Mouse (Mus musculus): ENCODE measurements around the gene Caap1. TPM values are rescaled to one million over a fixed set of nuclear protein-coding genes. Genes with fewer than 3 reads are reported as not detected.

Caap1 gene
- polyA plus RNA-seq, 1 experiment from 2014 or later: 19.4 TPM

DNA sequence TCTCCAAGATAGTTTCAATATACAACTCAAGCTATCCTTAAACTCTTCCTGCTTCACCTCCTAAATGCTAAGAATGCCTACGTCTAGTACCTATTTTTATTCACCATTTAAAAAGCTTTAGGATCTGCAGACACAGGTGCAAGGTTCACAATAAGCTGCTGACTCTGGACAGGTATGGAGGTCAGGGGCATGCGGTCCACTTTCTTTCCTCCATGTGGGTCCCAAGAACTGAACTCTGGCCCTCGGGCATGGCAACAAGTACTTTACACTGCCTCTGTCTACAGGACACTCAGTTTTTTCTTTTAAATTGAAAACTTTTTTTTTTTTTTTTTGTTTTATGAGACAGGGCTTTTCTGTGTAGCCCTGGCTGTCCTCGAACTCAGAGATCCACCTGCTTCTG is 16.1 kb upstream of the Caap1 start:
- Histone ChIP-seq H3K9me3 (ENCODE audit: control insufficient read depth, low read length) (no peaks in the 10 kb centered on the region), H3K27ac (ENCODE audit: low read depth, low read length) (no peak overlapping the region), H3K36me3 (ENCODE audit: control insufficient read depth, insufficient read depth, low read length) (peaks cover 9% of the 10 kb centered on the region), H3K4me2 (ENCODE audit: low read depth, low read length) (no peak overlapping the region), H3K4me1 (ENCODE audit: control insufficient read depth, insufficient read depth, low read length) (no peaks in the 10 kb centered on the region), H3K9ac (replicated peaks; ENCODE audit: low read depth, low read length) (no peak overlapping the region), H3K27me3 (ENCODE audit: control insufficient read depth, insufficient read depth, low read length) (no peaks in the 10 kb centered on the region), H3K4me3 (ENCODE audit: low read depth, low read length) (no peak overlapping the region)
- 89% methylated on average over 4 of the region's 4 CpGs for WGBS
- no peak for ATAC-seq (ENCODE audit: low read depth)

- Histone ChIP-seq H3K4me3 (ENCODE audit: low read depth, low read length) (no peak overlapping the region), H3K27ac (ENCODE audit: low read depth, low read length) (no peak overlapping the region), H3K36me3 (ENCODE audit: control insufficient read depth, insufficient read depth, low read length) (peaks cover 7% of the 10 kb centered on the region), H3K9ac (replicated peaks; ENCODE audit: low read depth, low read length) (no peak overlapping the region), H3K27me3 (ENCODE audit: control insufficient read depth, insufficient read depth, low read length) (no peaks in the 10 kb centered on the region), H3K4me1 (ENCODE audit: control insufficient read depth, insufficient read depth, low read length) (no peaks in the 10 kb centered on the region), H3K9me3 (ENCODE audit: control insufficient read depth, low read length) (no peaks in the 10 kb centered on the region), H3K4me2 (ENCODE audit: low read depth, low read length) (no peak overlapping the region)
- no peak; the same call in 1 of the 2 replicates for ATAC-seq (ENCODE audit: low read depth)
Measured at GRCm38 (mm10) chr4:94564297-94564696, 7.7 kb upstream of the Caap1 start.

GRCm38 (mm10) chr4:94561954-94562648 is 5.5 kb upstream of the Caap1 start:
- Histone ChIP-seq H3K27ac (ENCODE audit: low read depth, low read length) (no peak overlapping the region), H3K4me3 (ENCODE audit: low read depth, low read length) (no peak overlapping the region), H3K36me3 (ENCODE audit: control insufficient read depth, insufficient read depth, low read length) (no peaks in the 10 kb centered on the region; the same call in 1 of the 2 replicates), H3K9me3 (ENCODE audit: control insufficient read depth, low read length) (no peaks in the 10 kb centered on the region), H3K9ac (replicated peaks; ENCODE audit: low read depth, low read length) (no peak overlapping the region), H3K27me3 (ENCODE audit: control insufficient read depth, insufficient read depth, low read length) (no peaks in the 10 kb centered on the region), H3K4me1 (ENCODE audit: control insufficient read depth, insufficient read depth, low read length) (no peaks in the 10 kb centered on the region), H3K4me2 (ENCODE audit: low read depth, low read length) (no peak overlapping the region)
- no peak for ATAC-seq (ENCODE audit: low read depth)
- 71% methylated on average over 7 of the region's 7 CpGs for WGBS

DNA sequence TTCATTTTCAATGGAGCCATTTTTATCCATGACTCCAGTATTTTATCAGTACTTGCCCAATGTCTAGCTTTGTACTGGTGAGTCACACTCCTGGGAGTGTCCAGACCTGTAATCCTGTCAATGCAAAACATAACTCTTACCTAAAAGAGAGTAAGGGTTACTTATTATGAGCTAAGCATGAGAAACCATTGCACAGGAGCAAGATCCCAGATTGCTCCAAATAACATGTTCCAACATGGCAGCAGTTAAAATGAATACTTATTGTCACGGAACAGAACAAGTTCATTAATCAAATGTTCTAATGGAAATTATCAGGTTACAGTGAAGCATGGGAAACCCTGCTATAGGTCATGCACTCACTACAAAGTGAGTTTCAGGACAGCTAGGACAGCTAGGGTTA is 3.7 kb upstream of the Caap1 start:
- Histone ChIP-seq H3K36me3 (ENCODE audit: control insufficient read depth, insufficient read depth, low read length) (no peaks in the 10 kb centered on the region), H3K27me3 (ENCODE audit: control insufficient read depth, insufficient read depth, low read length) (peaks cover 2% of the 10 kb centered on the region; the same call in 1 of the 2 replicates), H3K9me3 (ENCODE audit: control insufficient read depth, low read length) (no peaks in the 10 kb centered on the region), H3K4me3 (ENCODE audit: low read depth, low read length) (no peak overlapping the region), H3K27ac (ENCODE audit: low read depth, low read length) (no peak overlapping the region), H3K4me2 (ENCODE audit: low read depth, low read length) (no peak overlapping the region), H3K4me1 (ENCODE audit: control insufficient read depth, insufficient read depth, low read length) (peaks cover 6% of the 10 kb centered on the region), H3K9ac (replicated peaks; ENCODE audit: low read depth, low read length) (no peak overlapping the region)
- WGBS: 72% methylated on average over 1 of the region's 1 CpGs
- no peak for ATAC-seq (ENCODE audit: low read depth)

DNA sequence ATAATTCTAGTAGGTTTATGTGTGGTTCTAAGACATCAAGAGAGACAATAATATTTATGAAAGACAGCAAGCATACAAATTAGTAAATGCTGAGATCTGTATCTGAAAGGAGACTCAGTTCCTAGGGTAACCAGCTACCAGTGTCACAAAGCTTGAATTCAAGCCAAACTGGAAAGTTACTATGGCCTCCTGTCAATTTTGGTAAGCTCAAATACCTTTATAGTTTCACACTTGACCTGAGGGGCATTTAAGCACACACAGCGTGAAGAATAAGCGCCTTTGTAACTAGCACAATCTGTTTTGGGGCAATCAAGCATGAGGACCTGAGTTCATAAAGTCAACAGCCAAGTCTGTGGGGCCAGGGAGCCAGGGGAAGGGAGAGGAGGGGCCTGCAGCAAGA is 2.7 kb upstream of the Caap1 start:
- no peak overlapping the region for H3K4me2 ChIP-seq (ENCODE audit: low read depth, low read length)
- H3K9me3 ChIP-seq (ENCODE audit: control insufficient read depth, low read length): no peaks in the 10 kb centered on the region
- H3K27ac ChIP-seq (ENCODE audit: low read depth, low read length): no peak overlapping the region

DNA sequence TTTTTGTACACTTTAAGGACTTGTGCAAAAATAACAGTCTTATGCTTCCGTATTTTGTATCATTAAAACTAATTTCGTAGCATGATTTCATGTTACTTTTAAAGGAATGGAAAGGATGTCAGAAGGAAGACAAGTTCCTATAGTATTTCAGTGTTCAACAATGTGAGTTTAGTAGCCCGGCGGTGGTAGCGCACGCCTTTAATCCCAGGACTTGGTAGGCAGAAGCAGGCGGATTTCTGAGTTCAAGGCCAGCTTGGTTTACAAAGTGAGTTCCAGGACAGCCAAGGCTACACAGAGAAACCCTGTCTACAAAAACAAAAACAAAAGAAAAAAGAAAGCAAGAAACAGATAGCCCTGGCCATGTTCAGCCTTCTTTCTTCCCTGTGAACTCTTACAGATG is 549 bp upstream of the Caap1 start:
- no peak overlapping the region for H3K9ac ChIP-seq (replicated peaks; ENCODE audit: low read depth, low read length)
- no peak overlapping the region for H3K27ac ChIP-seq (ENCODE audit: low read depth, low read length)
- peak overlapping the region; percentile 38; the same call in 1 of the 2 replicates for H3K4me2 ChIP-seq (ENCODE audit: low read depth, low read length)
- H3K27me3 ChIP-seq (ENCODE audit: control insufficient read depth, insufficient read depth, low read length): peaks cover 2% of the 10 kb centered on the region; the same call in 1 of the 2 replicates
- ATAC-seq (ENCODE audit: low read depth): 0 out of 2 replicates have a peak, but pooled peaks have one; percentile 2
- H3K36me3 ChIP-seq (ENCODE audit: control insufficient read depth, insufficient read depth, low read length): no peaks in the 10 kb centered on the region
- WGBS: 83% methylated on average over 7 of the region's 7 CpGs
- H3K4me3 ChIP-seq (ENCODE audit: low read depth, low read length): peak overlapping the region; percentile 96
- H3K9me3 ChIP-seq (ENCODE audit: control insufficient read depth, low read length): no peaks in the 10 kb centered on the region
- H3K4me1 ChIP-seq (ENCODE audit: control insufficient read depth, insufficient read depth, low read length): peaks cover 9% of the 10 kb centered on the region

More for the DNA sequence above, 2.7 kb upstream of the Caap1 start:
- H3K4me1 ChIP-seq (ENCODE audit: control insufficient read depth, insufficient read depth, low read length): peaks cover 9% of the 10 kb centered on the region
- no peak for ATAC-seq (ENCODE audit: low read depth)
- 23% methylated on average over 2 of the region's 2 CpGs for WGBS
- H3K4me3 ChIP-seq (ENCODE audit: low read depth, low read length): no peak overlapping the region
- peaks cover 2% of the 10 kb centered on the region; the same call in 1 of the 2 replicates for H3K27me3 ChIP-seq (ENCODE audit: control insufficient read depth, insufficient read depth, low read length)
- no peaks in the 10 kb centered on the region for H3K36me3 ChIP-seq (ENCODE audit: control insufficient read depth, insufficient read depth, low read length)
- H3K9ac ChIP-seq (replicated peaks; ENCODE audit: low read depth, low read length): no peak overlapping the region

- no peak for ATAC-seq (ENCODE audit: low read depth)
- Histone ChIP-seq H3K9ac (replicated peaks; ENCODE audit: low read depth, low read length) (no peak overlapping the region), H3K27me3 (ENCODE audit: control insufficient read depth, insufficient read depth, low read length) (peaks cover 2% of the 10 kb centered on the region; the same call in 1 of the 2 replicates), H3K4me1 (ENCODE audit: control insufficient read depth, insufficient read depth, low read length) (peaks cover 9% of the 10 kb centered on the region), H3K4me2 (ENCODE audit: low read depth, low read length) (peak overlapping the region; percentile 55), H3K27ac (ENCODE audit: low read depth, low read length) (no peak overlapping the region), H3K4me3 (ENCODE audit: low read depth, low read length) (no peak overlapping the region), H3K9me3 (ENCODE audit: control insufficient read depth, low read length) (no peaks in the 10 kb centered on the region), H3K36me3 (ENCODE audit: control insufficient read depth, insufficient read depth, low read length) (no peaks in the 10 kb centered on the region)
- 90% methylated on average over 5 of the region's 5 CpGs for WGBS
Measured at GRCm38 (mm10) chr4:94554955-94555494, 1.6 kb downstream of the Caap1 start.

GRCm38 (mm10) chr4:94544321-94544720 is 12.3 kb downstream of the Caap1 start:
- no peak overlapping the region for H3K9ac ChIP-seq (replicated peaks; ENCODE audit: low read depth, low read length)
- ATAC-seq (ENCODE audit: low read depth): no peak

GRCm38 (mm10) chr4:94543041-94543440 is 13.6 kb downstream of the Caap1 start:
- Histone ChIP-seq H3K4me2 (ENCODE audit: low read depth, low read length) (no peak overlapping the region), H3K36me3 (ENCODE audit: control insufficient read depth, insufficient read depth, low read length) (peaks cover 15% of the 10 kb centered on the region), H3K27ac (ENCODE audit: low read depth, low read length) (no peak overlapping the region), H3K9ac (replicated peaks; ENCODE audit: low read depth, low read length) (no peak overlapping the region), H3K27me3 (ENCODE audit: control insufficient read depth, insufficient read depth, low read length) (no peaks in the 10 kb centered on the region), H3K4me1 (ENCODE audit: control insufficient read depth, insufficient read depth, low read length) (no peaks in the 10 kb centered on the region), H3K4me3 (ENCODE audit: low read depth, low read length) (no peak overlapping the region), H3K9me3 (ENCODE audit: control insufficient read depth, low read length) (no peaks in the 10 kb centered on the region)
- ATAC-seq (ENCODE audit: low read depth): no peak
- WGBS: 95% methylated on average over 4 of the region's 4 CpGs

More at GRCm38 (mm10) chr4:94544321-94544720, 12.3 kb downstream of the Caap1 start:
- no peaks in the 10 kb centered on the region for H3K27me3 ChIP-seq (ENCODE audit: control insufficient read depth, insufficient read depth, low read length)
- H3K4me3 ChIP-seq (ENCODE audit: low read depth, low read length): no peak overlapping the region
- H3K9me3 ChIP-seq (ENCODE audit: control insufficient read depth, low read length): no peaks in the 10 kb centered on the region
- H3K4me2 ChIP-seq (ENCODE audit: low read depth, low read length): no peak overlapping the region
- H3K36me3 ChIP-seq (ENCODE audit: control insufficient read depth, insufficient read depth, low read length): peaks cover 15% of the 10 kb centered on the region
- H3K27ac ChIP-seq (ENCODE audit: low read depth, low read length): no peak overlapping the region
- H3K4me1 ChIP-seq (ENCODE audit: control insufficient read depth, insufficient read depth, low read length): no peaks in the 10 kb centered on the region
- 36% methylated on average over 7 of the region's 7 CpGs for WGBS
